Mouse (Mus musculus) liver, embryonic 11.5 days (tissue): ENCODE results near the gene Foxb1. TPM values are rescaled to one million over a fixed set of nuclear protein-coding genes. Genes with fewer than 3 reads are reported as not detected.

Experiments used
- ATAC-seq: fragments of 200-750 bp; cut with Nextera tagmentation; replicated peaks from 2 replicates; pipeline ENCODE4 v1.8.0; 2017; ENCODE audit warnings: moderate number of reproducible peaks, mild to moderate bottlenecking, moderate TSS enrichment, moderate library complexity; ENCODE audit not compliant: low FRiP score
- DNase-seq: peaks from one replicate; pipeline ENCODE4 v3.0.0-alpha.2; 2017; ENCODE audit warnings: low spot score
- H3K27ac ChIP-seq: fragments of 300-500 bp; sonication (generic); 2 replicates; pipeline ENCODE4 v1.5.1; 2014; ENCODE audit warnings: mild to moderate bottlenecking, low read depth, low read length, control low read depth
- H3K27me3 ChIP-seq: fragments of 300-500 bp; sonication (generic); replicated peaks from 2 replicates; pipeline ENCODE4 v1.6.1; 2014; ENCODE audit warnings: low read length, mixed read lengths; ENCODE audit not compliant: control insufficient read depth, insufficient read depth
- H3K36me3 ChIP-seq: fragments of 300-500 bp; sonication (generic); 2 replicates; pipeline ENCODE4 v1.6.1; 2014; ENCODE audit warnings: mild to moderate bottlenecking, low read length, moderate library complexity, mixed read lengths; ENCODE audit not compliant: control insufficient read depth, insufficient read depth
- H3K4me1 ChIP-seq: fragments of 300-500 bp; sonication (generic); replicated peaks from 2 replicates; pipeline ENCODE4 v1.6.1; 2014; ENCODE audit warnings: low read length, mixed read lengths; ENCODE audit not compliant: control insufficient read depth, insufficient read depth
- H3K4me2 ChIP-seq: fragments of 300-500 bp; sonication (generic); 2 replicates; pipeline ENCODE4 v1.6.1; 2014; ENCODE audit warnings: mild to moderate bottlenecking, control low read depth, moderate library complexity
- H3K4me3 ChIP-seq: fragments of 300-500 bp; sonication (generic); 2 replicates; pipeline ENCODE4 v1.5.1; 2014; ENCODE audit warnings: low read depth, low read length, control low read depth
- H3K9ac ChIP-seq: fragments of 300-500 bp; sonication (generic); 2 replicates; pipeline ENCODE4 v1.6.1; 2014; ENCODE audit warnings: low read depth, low read length, control low read depth
- H3K9me3 ChIP-seq: fragments of 300-500 bp; sonication (generic); 2 replicates; pipeline ENCODE4 v1.6.1; 2016; ENCODE audit warnings: low read length, inconsistent platforms, mixed read lengths; ENCODE audit not compliant: control insufficient read depth
- WGBS: fragments of 180-500 bp; shearing (Covaris S2); extraction: QIAGEN DNeasy Blood & Tissue Kit; methylation state at CpG from one replicate; pipeline ENCODE4 v1.1.7; 2014; 5-methylcytosine and 5-hydroxymethylcytosine counted together
- polyA plus RNA-seq: library from polyadenylated mRNA; unstranded; fragments of >200 nt; fragmentation: Nextera tagmentation; extraction: Ambion mirVana; gene quantifications from 2 replicates; pipeline ENCODE4 v1.2.1, GENCODE M21; 2014

Gene Foxb1
- polyA plus RNA-seq, 1 experiment from 2014 or later = not detected

DNA sequence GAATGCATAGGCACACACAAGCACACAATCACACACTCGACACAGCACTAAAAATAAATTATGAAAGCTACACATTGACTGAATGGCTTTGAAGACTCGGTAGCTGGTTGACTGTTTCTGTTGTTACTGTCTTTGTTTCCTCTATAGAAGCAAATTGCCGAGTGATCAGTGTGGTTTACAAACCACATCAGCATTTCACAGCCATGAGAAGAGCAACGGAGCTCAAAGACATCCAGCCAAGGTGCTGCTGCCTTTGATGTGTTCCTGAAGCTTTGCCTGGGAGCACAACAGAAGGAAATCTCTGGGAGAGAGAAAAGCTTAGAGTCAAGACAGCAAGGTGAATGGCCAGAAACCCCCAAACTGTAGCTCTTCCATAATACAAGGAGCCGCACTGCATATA, 32.0 kb downstream of the Foxb1 start:
- no peak overlapping the region for H3K4me3 ChIP-seq
- H3K9me3 ChIP-seq = no peaks in the 10 kb centered on the region
- no peak for ATAC-seq
- no peak overlapping the region for H3K27ac ChIP-seq
- no peaks in the 10 kb centered on the region for H3K27me3 ChIP-seq
- no peaks in the 10 kb centered on the region for H3K4me1 ChIP-seq
- no peak overlapping the region for H3K9ac ChIP-seq
- 46% methylated on average over 5 of the region's 5 CpGs for WGBS
- H3K36me3 ChIP-seq = no peaks in the 10 kb centered on the region
- no peak overlapping the region for H3K4me2 ChIP-seq
- no peak for DNase-seq

DNA sequence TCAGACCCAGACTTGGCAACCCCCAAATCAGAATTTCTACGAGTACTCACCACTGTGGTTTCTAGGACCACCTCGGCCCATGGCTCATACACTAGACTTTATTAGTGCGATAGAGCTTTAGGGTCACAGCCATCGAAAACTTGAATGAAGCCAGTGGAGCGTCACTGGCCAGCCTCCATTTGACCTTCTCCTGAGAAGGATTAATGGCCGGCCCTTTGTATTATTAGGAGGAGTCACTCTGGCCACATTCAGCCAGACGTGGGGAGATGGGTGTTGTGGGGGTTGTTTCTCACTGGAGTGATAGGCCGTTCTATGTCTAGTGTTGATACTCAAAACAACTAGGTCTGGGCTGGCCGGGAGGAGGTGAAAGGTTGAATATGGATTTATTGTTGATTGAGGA, 42.3 kb downstream of the Foxb1 start:
- Histone ChIP-seq H3K4me1 (peaks cover 11% of the 10 kb centered on the region; the same call in 1 of the 2 replicates), H3K4me3 (no peak overlapping the region), H3K36me3 (no peaks in the 10 kb centered on the region), H3K27ac (no peak overlapping the region), H3K4me2 (no peak overlapping the region), H3K9me3 (no peaks in the 10 kb centered on the region), H3K9ac (no peak overlapping the region), H3K27me3 (no peaks in the 10 kb centered on the region; the same call in 1 of the 2 replicates)
- WGBS = 77% methylated on average over 9 of the region's 9 CpGs
- DNase-seq = no peak
- no peak for ATAC-seq

DNA sequence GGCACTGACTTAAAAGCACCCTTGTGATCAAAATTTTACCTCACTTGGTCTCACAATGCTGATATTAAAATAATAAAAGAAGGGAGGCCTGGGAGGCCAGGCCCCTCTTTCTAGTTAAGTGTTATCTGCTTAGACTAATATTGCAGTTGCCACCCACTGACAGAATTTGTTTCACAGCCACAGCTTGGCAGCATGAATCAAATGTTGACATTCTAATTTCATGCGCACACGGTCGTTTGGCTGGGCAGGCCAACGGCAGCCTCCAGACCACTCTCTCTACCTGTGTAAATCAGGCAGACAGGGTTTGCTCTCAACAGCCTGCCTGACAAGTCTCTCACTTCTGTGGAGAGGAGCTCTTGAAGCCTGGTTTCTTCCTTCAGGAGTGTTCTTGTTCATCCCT, 44.4 kb downstream of the Foxb1 start:
- DNase-seq = no peak

DNA sequence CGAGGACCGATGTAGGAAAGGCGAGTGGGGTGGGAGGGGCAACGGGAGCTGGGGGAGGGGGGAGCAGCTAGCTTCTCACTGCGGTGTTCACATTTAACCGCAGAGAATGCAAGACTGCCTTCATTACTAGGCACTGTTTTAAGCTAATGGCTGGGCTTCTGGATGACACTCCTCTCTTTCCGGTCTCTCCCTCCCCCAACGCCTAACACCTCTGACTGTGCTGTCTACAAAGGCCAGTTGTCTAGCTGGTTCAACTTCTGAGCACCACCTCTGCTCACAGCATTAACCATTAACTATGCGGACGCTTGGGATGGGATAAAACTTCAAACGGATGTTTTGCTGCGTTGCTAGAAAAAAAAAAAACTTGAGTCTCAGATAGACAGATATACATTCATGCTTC, 45.3 kb downstream of the Foxb1 start:
- H3K9ac ChIP-seq = no peak overlapping the region
- ATAC-seq (peak; percentile 49; the same call in 1 of the 2 replicates), DNase-seq (peak; percentile 36)
- H3K4me1 ChIP-seq = peaks cover 11% of the 10 kb centered on the region; the same call in 1 of the 2 replicates
- H3K4me2 ChIP-seq = peak overlapping the region; percentile 43
- H3K36me3 ChIP-seq = no peaks in the 10 kb centered on the region
- WGBS = 11% methylated on average over 12 of the region's 12 CpGs
- H3K9me3 ChIP-seq = no peaks in the 10 kb centered on the region
- no peak overlapping the region for H3K27ac ChIP-seq
- H3K27me3 ChIP-seq = no peaks in the 10 kb centered on the region; the same call in 1 of the 2 replicates
- no peak overlapping the region for H3K4me3 ChIP-seq

More for the DNA sequence above, 44.4 kb downstream of the Foxb1 start:
- no peaks in the 10 kb centered on the region for H3K9me3 ChIP-seq
- H3K9ac ChIP-seq = no peak overlapping the region
- H3K27ac ChIP-seq = no peak overlapping the region; the same call in 1 of the 2 replicates
- no peaks in the 10 kb centered on the region for H3K36me3 ChIP-seq
- H3K27me3 ChIP-seq = no peaks in the 10 kb centered on the region; the same call in 1 of the 2 replicates
- no peak for ATAC-seq
- no peak overlapping the region for H3K4me3 ChIP-seq
- peaks cover 11% of the 10 kb centered on the region; the same call in 1 of the 2 replicates for H3K4me1 ChIP-seq
- no peak overlapping the region for H3K4me2 ChIP-seq
- WGBS = 35% methylated on average over 4 of the region's 4 CpGs

DNA sequence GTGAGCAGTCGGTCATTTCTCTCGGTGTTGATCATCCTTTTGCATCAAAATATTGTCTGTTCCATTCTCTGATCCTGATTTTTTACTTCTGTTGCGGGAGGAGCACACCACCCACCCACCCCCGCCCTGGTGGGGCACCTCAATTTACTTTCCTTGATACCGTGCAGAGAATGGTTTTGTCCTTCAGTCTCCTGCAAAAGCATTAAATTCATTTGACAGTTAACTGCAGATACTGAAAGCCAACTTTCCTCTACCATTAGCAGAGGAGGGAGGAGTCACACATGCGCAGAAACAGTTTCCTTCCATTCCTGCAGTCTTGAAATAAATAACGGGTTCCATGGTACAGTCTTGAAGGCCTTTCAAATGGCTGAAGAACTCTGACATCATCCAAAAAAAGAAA, 46.4 kb downstream of the Foxb1 start:
- no peaks in the 10 kb centered on the region for H3K27me3 ChIP-seq
- no peak overlapping the region for H3K9ac ChIP-seq
- H3K9me3 ChIP-seq = no peaks in the 10 kb centered on the region
- no peaks in the 10 kb centered on the region for H3K36me3 ChIP-seq
- no peak for ATAC-seq
- 65% methylated on average over 7 of the region's 7 CpGs for WGBS
- no peak overlapping the region for H3K4me3 ChIP-seq
- no peak overlapping the region for H3K4me2 ChIP-seq
- peaks cover 11% of the 10 kb centered on the region; the same call in 1 of the 2 replicates for H3K4me1 ChIP-seq
- DNase-seq = no peak
- no peak overlapping the region for H3K27ac ChIP-seq

DNA sequence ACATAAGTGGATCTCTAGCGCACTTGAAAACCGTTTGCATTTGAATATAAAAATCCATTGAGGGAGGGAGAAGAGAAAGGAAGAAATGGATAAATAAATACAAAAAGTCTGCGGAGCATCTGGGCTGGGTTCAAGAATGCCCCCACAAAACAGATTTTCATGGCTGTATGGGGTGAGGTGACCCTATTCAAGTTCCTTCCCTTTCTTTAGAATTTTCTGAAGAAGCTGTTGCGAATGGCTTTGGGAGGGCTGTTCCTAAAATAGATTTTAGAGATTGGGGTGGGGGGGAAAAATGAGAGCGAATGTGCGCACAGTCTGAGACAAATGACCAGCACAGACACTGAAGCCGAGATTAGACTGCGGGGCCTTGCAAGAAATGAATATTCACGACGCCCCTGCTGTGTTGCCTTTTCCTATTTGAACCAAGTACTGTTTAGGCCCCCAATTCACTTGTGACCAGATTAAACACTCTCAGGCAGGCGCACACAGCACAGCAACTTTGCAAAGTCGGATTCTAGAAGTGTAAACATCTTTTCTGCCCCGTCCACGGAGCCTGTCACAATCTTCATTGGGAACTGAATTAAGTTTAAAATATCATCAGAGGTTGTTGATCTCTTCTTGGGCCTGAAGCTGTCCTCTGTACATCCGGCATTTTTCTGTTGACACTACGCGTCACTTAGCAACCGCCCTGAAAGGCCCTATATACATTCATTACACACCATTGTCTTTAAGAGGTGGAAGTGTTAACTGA, 47.0 kb downstream of the Foxb1 start:
- DNase-seq = no peak
- peaks cover 11% of the 10 kb centered on the region; the same call in 1 of the 2 replicates for H3K4me1 ChIP-seq
- no peaks in the 10 kb centered on the region for H3K36me3 ChIP-seq
- no peak overlapping the region for H3K4me2 ChIP-seq
- H3K27ac ChIP-seq = no peak overlapping the region
- no peaks in the 10 kb centered on the region for H3K27me3 ChIP-seq
- no peak overlapping the region for H3K4me3 ChIP-seq
- ATAC-seq = no peak
- H3K9ac ChIP-seq = no peak overlapping the region
- H3K9me3 ChIP-seq = no peaks in the 10 kb centered on the region
- WGBS = 55% methylated on average over 18 of the region's 18 CpGs

DNA sequence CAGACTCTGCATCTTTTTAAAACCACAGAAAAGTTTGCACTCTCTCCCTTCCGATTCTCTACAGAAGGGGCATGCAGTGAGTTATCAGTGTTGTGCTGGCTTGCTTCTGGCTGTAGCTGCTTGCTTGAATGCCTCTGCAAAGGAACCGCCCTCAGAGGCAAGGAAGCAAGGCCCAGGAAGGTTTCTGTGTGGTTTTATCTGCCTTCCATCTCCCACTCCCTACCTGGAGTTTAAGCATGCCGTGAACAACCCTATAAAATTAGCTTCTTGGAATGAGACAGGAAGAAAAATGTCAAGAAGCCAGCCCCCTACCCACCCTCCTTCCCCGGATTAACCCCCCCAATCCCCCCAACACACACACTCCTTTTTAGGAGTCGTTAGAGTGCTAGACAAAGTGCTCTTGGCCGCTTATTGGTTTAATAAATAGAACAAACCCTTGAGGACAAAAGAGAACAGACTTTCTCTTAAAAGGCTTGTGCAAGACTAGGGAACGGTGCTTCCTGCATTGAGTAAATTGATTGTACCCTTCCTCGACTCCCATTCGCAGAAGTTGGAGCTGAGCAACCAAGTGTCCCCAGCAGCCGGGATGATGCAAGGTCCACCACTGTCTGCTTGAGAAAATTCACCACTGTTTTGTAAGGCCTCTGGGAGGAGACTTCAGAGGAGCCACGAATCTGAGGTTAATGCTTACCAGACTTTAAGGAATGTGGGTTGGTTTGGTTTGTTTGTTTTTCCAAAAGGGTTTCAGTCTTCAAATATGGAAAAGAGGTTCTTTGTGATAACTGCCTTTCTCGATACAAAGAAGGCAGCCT, 47.8 kb downstream of the Foxb1 start:
- DNase-seq (no peak), ATAC-seq (no peak)
- H3K9me3 ChIP-seq = no peaks in the 10 kb centered on the region
- WGBS = 44% methylated on average over 12 of the region's 12 CpGs
- peaks cover 11% of the 10 kb centered on the region; the same call in 1 of the 2 replicates for H3K4me1 ChIP-seq
- no peak overlapping the region for H3K4me3 ChIP-seq
- H3K27me3 ChIP-seq = no peaks in the 10 kb centered on the region
- H3K4me2 ChIP-seq = no peak overlapping the region
- H3K9ac ChIP-seq = no peak overlapping the region
- no peak overlapping the region for H3K27ac ChIP-seq
- no peaks in the 10 kb centered on the region for H3K36me3 ChIP-seq
